Mouse (Mus musculus): Measurements from ENCODE around the gene Plaur. TPM values are rescaled to one million over a fixed set of nuclear protein-coding genes. Genes with fewer than 3 reads are reported as not detected.

Plaur gene
- polyA plus RNA-seq, 1 experiment from 2014 or later = 17.6 TPM

DNA sequence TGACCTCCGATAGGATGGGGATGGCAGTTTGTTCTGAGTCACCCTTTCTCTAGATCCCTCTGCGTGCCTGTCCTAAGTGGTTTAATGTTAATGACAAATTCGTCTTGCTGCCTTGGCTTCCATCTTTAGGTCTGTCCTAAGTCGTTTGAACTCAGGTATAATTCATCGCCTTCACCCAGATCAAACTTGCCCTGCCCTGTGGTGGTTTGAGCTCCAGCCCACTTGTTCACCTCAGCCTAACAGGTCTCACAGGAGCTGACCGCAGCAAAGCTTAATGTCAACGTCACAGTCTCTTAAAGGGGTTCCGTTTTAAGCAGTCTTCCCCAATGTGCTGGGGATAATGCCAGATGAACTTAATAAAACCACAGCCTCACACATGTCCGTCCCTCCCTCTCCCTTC lies 36.4 kb upstream of the Plaur start:
- Histone ChIP-seq H3K9me3 (ENCODE audit: control insufficient read depth, low read length) (no peaks in the 10 kb centered on the region), H3K4me3 (ENCODE audit: low read length) (no peak overlapping the region), H3K4me1 (replicated peaks; ENCODE audit: control insufficient read depth, insufficient read depth, low read length) (no peaks in the 10 kb centered on the region), H3K9ac (ENCODE audit: low read length) (no peak overlapping the region), H3K27ac (ENCODE audit: low read length) (no peak overlapping the region), H3K36me3 (ENCODE audit: control insufficient read depth, insufficient read depth, low read length) (peaks cover 2% of the 10 kb centered on the region), H3K27me3 (ENCODE audit: control insufficient read depth, insufficient read depth, low read depth, low read length) (no peaks in the 10 kb centered on the region), H3K4me2 (ENCODE audit: low read depth, low read length) (no peak overlapping the region)
- no peak for ATAC-seq (ENCODE audit: low read depth)
- WGBS = 76% methylated on average over 9 of the region's 9 CpGs

DNA sequence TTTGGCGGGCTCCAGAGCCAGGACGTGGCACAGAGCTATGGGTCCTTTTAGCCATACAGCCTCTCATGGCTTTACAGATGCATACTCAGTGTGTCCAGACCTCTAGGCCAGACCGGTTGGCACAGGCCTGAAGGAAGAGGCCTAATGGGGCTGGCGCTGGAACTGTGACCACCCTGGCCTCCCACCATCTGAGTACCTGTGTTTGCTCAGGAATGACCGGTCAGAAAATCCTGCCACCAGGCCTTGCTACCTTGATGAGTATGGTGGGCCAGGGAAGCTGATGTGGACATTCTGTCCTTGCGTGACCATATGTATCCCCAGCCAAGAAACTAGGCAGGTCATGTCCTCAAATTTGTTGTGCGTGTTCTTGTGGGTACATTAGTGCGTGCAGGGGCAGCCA lies 35.1 kb upstream of the Plaur start:
- no peaks in the 10 kb centered on the region; the same call in 1 of the 2 replicates for H3K36me3 ChIP-seq (ENCODE audit: control insufficient read depth, insufficient read depth, low read length)
- ATAC-seq (ENCODE audit: low read depth) = no peak
- H3K9me3 ChIP-seq (ENCODE audit: control insufficient read depth, low read length) = no peaks in the 10 kb centered on the region
- H3K4me1 ChIP-seq (replicated peaks; ENCODE audit: control insufficient read depth, insufficient read depth, low read length) = no peaks in the 10 kb centered on the region
- H3K9ac ChIP-seq (ENCODE audit: low read length) = no peak overlapping the region
- H3K27ac ChIP-seq (ENCODE audit: low read length) = no peak overlapping the region
- H3K4me2 ChIP-seq (ENCODE audit: low read depth, low read length) = no peak overlapping the region
- 93% methylated on average over 8 of the region's 8 CpGs for WGBS
- peaks cover 5% of the 10 kb centered on the region for H3K27me3 ChIP-seq (ENCODE audit: control insufficient read depth, insufficient read depth, low read depth, low read length)
- no peak overlapping the region for H3K4me3 ChIP-seq (ENCODE audit: low read length)

GRCm38 (mm10) chr7:24428725-24429124 lies 33.6 kb upstream of the Plaur start:
- 82% methylated on average over 5 of the region's 5 CpGs for WGBS
- Histone ChIP-seq H3K4me3 (ENCODE audit: low read length) (no peak overlapping the region), H3K4me2 (ENCODE audit: low read depth, low read length) (no peak overlapping the region), H3K27ac (ENCODE audit: low read length) (no peak overlapping the region), H3K9ac (ENCODE audit: low read length) (no peak overlapping the region), H3K27me3 (ENCODE audit: control insufficient read depth, insufficient read depth, low read depth, low read length) (peaks cover 15% of the 10 kb centered on the region), H3K36me3 (ENCODE audit: control insufficient read depth, insufficient read depth, low read length) (no peaks in the 10 kb centered on the region), H3K9me3 (ENCODE audit: control insufficient read depth, low read length) (no peaks in the 10 kb centered on the region), H3K4me1 (replicated peaks; ENCODE audit: control insufficient read depth, insufficient read depth, low read length) (no peaks in the 10 kb centered on the region)
- no peak for ATAC-seq (ENCODE audit: low read depth)

- Histone ChIP-seq H3K9ac (ENCODE audit: low read length) (no peak overlapping the region), H3K4me2 (ENCODE audit: low read depth, low read length) (no peak overlapping the region), H3K4me3 (ENCODE audit: low read length) (no peak overlapping the region), H3K27ac (ENCODE audit: low read length) (no peak overlapping the region), H3K9me3 (ENCODE audit: control insufficient read depth, low read length) (no peaks in the 10 kb centered on the region), H3K4me1 (replicated peaks; ENCODE audit: control insufficient read depth, insufficient read depth, low read length) (no peaks in the 10 kb centered on the region), H3K27me3 (ENCODE audit: control insufficient read depth, insufficient read depth, low read depth, low read length) (peaks cover 15% of the 10 kb centered on the region), H3K36me3 (ENCODE audit: control insufficient read depth, insufficient read depth, low read length) (no peaks in the 10 kb centered on the region)
- 48% methylated on average over 16 of the region's 16 CpGs for WGBS
- no peak for ATAC-seq (ENCODE audit: low read depth)
Measured at GRCm38 (mm10) chr7:24429413-24430112, 32.7 kb upstream of the Plaur start.

DNA sequence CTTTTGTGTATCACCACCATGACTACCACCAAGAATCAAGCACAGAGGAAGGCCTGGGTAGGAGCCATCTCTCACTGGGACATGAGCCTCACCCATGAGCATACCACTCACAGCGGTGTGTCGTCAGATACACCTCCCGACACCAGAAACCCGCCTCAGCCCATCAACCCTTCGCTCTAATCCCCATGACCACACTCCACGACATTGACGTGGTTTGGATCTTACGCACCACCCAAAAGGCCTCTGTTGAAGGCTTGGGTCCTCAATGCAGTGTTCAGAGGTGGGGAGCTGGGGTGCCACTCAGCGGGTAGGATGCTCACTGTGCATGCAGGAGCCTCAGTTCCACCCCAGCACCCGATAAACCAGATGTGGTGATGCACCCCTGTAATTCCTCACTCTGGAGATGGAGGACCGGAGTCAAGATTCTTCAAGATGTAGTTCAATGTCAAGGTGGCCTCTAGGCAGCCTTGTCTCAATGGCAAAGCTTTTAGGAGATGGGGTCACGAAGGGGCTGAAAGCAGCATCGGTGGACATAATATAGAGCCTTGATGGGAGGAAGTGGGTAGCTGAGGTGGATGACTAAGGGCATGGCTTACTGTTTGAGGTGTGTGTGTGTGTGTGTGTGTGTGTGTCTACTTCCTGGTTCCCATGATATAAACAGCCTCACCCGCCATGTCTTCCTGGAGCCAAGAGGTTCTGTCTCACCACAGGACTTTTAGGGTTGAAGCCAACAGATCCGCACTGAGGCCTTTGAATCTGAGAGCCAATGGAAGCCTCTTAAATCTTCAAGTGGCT lies 31.5 kb upstream of the Plaur start:
- 90% methylated on average over 15 of the region's 15 CpGs for WGBS
- H3K4me1 ChIP-seq (replicated peaks; ENCODE audit: control insufficient read depth, insufficient read depth, low read length) = no peaks in the 10 kb centered on the region
- H3K27ac ChIP-seq (ENCODE audit: low read length) = no peak overlapping the region
- peaks cover 15% of the 10 kb centered on the region for H3K27me3 ChIP-seq (ENCODE audit: control insufficient read depth, insufficient read depth, low read depth, low read length)
- H3K36me3 ChIP-seq (ENCODE audit: control insufficient read depth, insufficient read depth, low read length) = no peaks in the 10 kb centered on the region
- H3K9me3 ChIP-seq (ENCODE audit: control insufficient read depth, low read length) = no peaks in the 10 kb centered on the region
- ATAC-seq (ENCODE audit: low read depth) = no peak
- H3K4me2 ChIP-seq (ENCODE audit: low read depth, low read length) = no peak overlapping the region
- H3K4me3 ChIP-seq (ENCODE audit: low read length) = no peak overlapping the region
- H3K9ac ChIP-seq (ENCODE audit: low read length) = no peak overlapping the region

DNA sequence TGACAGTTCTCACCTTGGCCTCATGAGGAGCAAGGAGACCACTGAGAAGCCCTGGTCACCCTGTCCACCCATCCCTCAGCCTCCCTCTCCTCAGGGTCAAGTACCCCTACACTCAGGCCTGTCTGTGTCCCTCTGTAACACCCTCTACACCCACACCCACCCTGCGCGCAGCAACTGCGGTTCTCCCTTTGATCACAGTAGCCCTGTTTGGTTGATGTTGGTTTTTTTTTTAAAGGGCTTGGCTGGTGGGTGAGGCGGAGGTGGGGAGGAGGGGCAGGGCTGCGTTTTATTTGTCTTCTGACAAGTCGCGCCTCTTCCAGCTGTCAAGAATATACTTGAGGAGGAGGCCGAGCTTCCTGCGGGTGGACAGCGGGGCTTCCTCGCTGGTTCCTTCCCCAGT lies 30.6 kb upstream of the Plaur start:
- no peak overlapping the region for H3K4me3 ChIP-seq (ENCODE audit: low read length)
- no peak for ATAC-seq (ENCODE audit: low read depth)
- H3K27me3 ChIP-seq (ENCODE audit: control insufficient read depth, insufficient read depth, low read depth, low read length) = peaks cover 15% of the 10 kb centered on the region
- no peaks in the 10 kb centered on the region for H3K4me1 ChIP-seq (replicated peaks; ENCODE audit: control insufficient read depth, insufficient read depth, low read length)
- no peak overlapping the region for H3K4me2 ChIP-seq (ENCODE audit: low read depth, low read length)
- no peaks in the 10 kb centered on the region for H3K36me3 ChIP-seq (ENCODE audit: control insufficient read depth, insufficient read depth, low read length)
- 21% methylated on average over 11 of the region's 11 CpGs for WGBS
- H3K9ac ChIP-seq (ENCODE audit: low read length) = no peak overlapping the region
- H3K27ac ChIP-seq (ENCODE audit: low read length) = no peak overlapping the region
- H3K9me3 ChIP-seq (ENCODE audit: control insufficient read depth, low read length) = no peaks in the 10 kb centered on the region

- Histone ChIP-seq H3K36me3 (ENCODE audit: control insufficient read depth, insufficient read depth, low read length) (no peaks in the 10 kb centered on the region), H3K4me1 (replicated peaks; ENCODE audit: control insufficient read depth, insufficient read depth, low read length) (no peaks in the 10 kb centered on the region), H3K4me3 (ENCODE audit: low read length) (no peak overlapping the region), H3K9ac (ENCODE audit: low read length) (no peak overlapping the region), H3K9me3 (ENCODE audit: control insufficient read depth, low read length) (no peaks in the 10 kb centered on the region), H3K27ac (ENCODE audit: low read length) (no peak overlapping the region), H3K27me3 (ENCODE audit: control insufficient read depth, insufficient read depth, low read depth, low read length) (peaks cover 15% of the 10 kb centered on the region), H3K4me2 (ENCODE audit: low read depth, low read length) (no peak overlapping the region)
- ATAC-seq (ENCODE audit: low read depth) = no peak
- WGBS = 68% methylated on average over 5 of the region's 5 CpGs
Measured at GRCm38 (mm10) chr7:24435305-24435704, 27.0 kb upstream of the Plaur start.

- Histone ChIP-seq H3K4me2 (ENCODE audit: low read depth, low read length) (no peak overlapping the region), H3K27ac (ENCODE audit: low read length) (peak overlapping the region; percentile 28; the same call in 1 of the 2 replicates), H3K9ac (ENCODE audit: low read length) (no peak overlapping the region), H3K36me3 (ENCODE audit: control insufficient read depth, insufficient read depth, low read length) (no peaks in the 10 kb centered on the region), H3K4me1 (replicated peaks; ENCODE audit: control insufficient read depth, insufficient read depth, low read length) (no peaks in the 10 kb centered on the region), H3K27me3 (ENCODE audit: control insufficient read depth, insufficient read depth, low read depth, low read length) (peaks cover 2% of the 10 kb centered on the region; the same call in 1 of the 2 replicates), H3K9me3 (ENCODE audit: control insufficient read depth, low read length) (no peaks in the 10 kb centered on the region), H3K4me3 (ENCODE audit: low read length) (no peak overlapping the region)
- WGBS = 45% methylated on average over 10 of the region's 10 CpGs
- peak; percentile 49; the same call in 1 of the 2 replicates for ATAC-seq (ENCODE audit: low read depth)
Measured at GRCm38 (mm10) chr7:24437981-24438380, 24.3 kb upstream of the Plaur start.

DNA sequence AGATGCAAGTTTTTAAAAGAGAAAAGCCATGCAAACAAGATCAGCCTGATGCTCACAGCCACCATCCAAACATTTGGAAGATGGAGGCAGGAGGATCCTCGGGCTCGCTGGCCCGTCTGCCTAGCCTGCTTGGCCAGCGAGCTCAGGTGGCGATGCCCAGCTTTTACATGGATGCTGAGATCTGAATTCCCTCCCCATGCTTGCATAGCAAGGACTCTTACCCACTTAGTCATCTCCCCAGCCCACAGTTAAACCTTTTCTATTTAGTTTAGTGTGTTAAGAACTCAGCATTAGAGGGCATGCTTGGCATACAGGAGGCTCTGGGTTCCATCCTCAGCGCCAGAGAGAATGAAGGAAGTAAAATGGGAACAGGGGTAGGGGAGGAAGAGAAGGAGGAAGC lies 23.1 kb upstream of the Plaur start:
- WGBS = 63% methylated on average over 6 of the region's 6 CpGs
- Histone ChIP-seq H3K9me3 (ENCODE audit: control insufficient read depth, low read length) (no peaks in the 10 kb centered on the region), H3K36me3 (ENCODE audit: control insufficient read depth, insufficient read depth, low read length) (no peaks in the 10 kb centered on the region), H3K27me3 (ENCODE audit: control insufficient read depth, insufficient read depth, low read depth, low read length) (no peaks in the 10 kb centered on the region), H3K4me2 (ENCODE audit: low read depth, low read length) (no peak overlapping the region), H3K27ac (ENCODE audit: low read length) (no peak overlapping the region), H3K4me3 (ENCODE audit: low read length) (no peak overlapping the region), H3K9ac (ENCODE audit: low read length) (no peak overlapping the region), H3K4me1 (replicated peaks; ENCODE audit: control insufficient read depth, insufficient read depth, low read length) (no peaks in the 10 kb centered on the region)
- ATAC-seq (ENCODE audit: low read depth) = no peak

Data from lung, embryonic 16.5 days (tissue).